Mouse (Mus musculus) myocyte (in vitro differentiated cells): ENCODE data around the gene Ahnak. TPM values are rescaled to one million over a fixed set of nuclear protein-coding genes. Genes with fewer than 3 reads are reported as not detected.
"Not testable (repeated sequence)": the region's sequence is repeated elsewhere in the genome, so short reads cannot be mapped to it uniquely, and the experiment has no call there.

ENCODE experiments used
- H3K27me3 ChIP-seq: one replicate; pipeline ENCODE4 v1.6.1; 2011; ENCODE audit not compliant: control insufficient read depth, insufficient read depth, insufficient read length
- H3K36me3 ChIP-seq: one replicate; pipeline ENCODE4 v1.6.1; 2011; ENCODE audit not compliant: control insufficient read depth, insufficient read depth
- H3K4me2 ChIP-seq: one replicate; pipeline ENCODE4 v1.6.1; 2011; ENCODE audit warnings: low read depth, control low read depth
- H3K4me3 ChIP-seq: one replicate; pipeline ENCODE4 v1.5.1; 2011; ENCODE audit warnings: mild to moderate bottlenecking, control low read depth, moderate library complexity
- H3K79me2 ChIP-seq: one replicate; pipeline ENCODE4 v1.6.1; 2011; ENCODE audit not compliant: control insufficient read depth, insufficient read depth
- H3ac ChIP-seq: one replicate; pipeline ENCODE4 v1.6.1; 2011; ENCODE audit not compliant: control insufficient read depth, insufficient read length
- CEBPB ChIP-seq: IDR thresholded peaks from 2 replicates; pipeline ENCODE4 v1.6.1; 2011; ENCODE audit warnings: mild to moderate bottlenecking, moderate library complexity; ENCODE audit not compliant: poor library complexity, insufficient read depth, severe bottlenecking
- E2F4 ChIP-seq: IDR thresholded peaks from one replicate; pipeline ENCODE4 v1.6.1; 2011; ENCODE audit warnings: mild to moderate bottlenecking, control low read depth, moderate library complexity; ENCODE audit not compliant: insufficient read depth
- MAX ChIP-seq: IDR thresholded peaks from one replicate; pipeline ENCODE4 v1.6.1; 2011; ENCODE audit warnings: low read depth, mild to moderate bottlenecking, control low read depth
- MYOD1 ChIP-seq, 3 experiments: IDR thresholded peaks; one replicate each; pipeline ENCODE4 v1.6.1; 2011; ENCODE audit warnings: control low read depth in 2 of 3, low read depth in 2 of 3, mild to moderate bottlenecking in 2 of 3, moderate library complexity in 1 of 3; ENCODE audit not compliant: insufficient read length in 2 of 3, control insufficient read depth in 1 of 3
- MYOG ChIP-seq, 3 experiments: IDR thresholded peaks; one replicate each; pipeline ENCODE4 v1.6.1; 2011; ENCODE audit warnings: control low read depth in 2 of 3, low read depth in 2 of 3, mild to moderate bottlenecking in 2 of 3; ENCODE audit not compliant: insufficient read length in 2 of 3, control insufficient read depth in 1 of 3, insufficient read depth in 1 of 3
- POLR2A ChIP-seq: IDR thresholded peaks from one replicate; pipeline ENCODE4 v1.6.1; 2011; ENCODE audit warnings: low read depth, mild to moderate bottlenecking, control low read depth, moderate library complexity; ENCODE audit not compliant: insufficient read length
- POLR2AphosphoS2 ChIP-seq: IDR thresholded peaks from one replicate; pipeline ENCODE4 v1.6.1; 2011; ENCODE audit warnings: low read depth, control low read depth; ENCODE audit not compliant: insufficient read length
- REST ChIP-seq: IDR thresholded peaks from one replicate; pipeline ENCODE4 v1.6.1; 2011; ENCODE audit warnings: mild to moderate bottlenecking, control low read depth, moderate library complexity; ENCODE audit not compliant: insufficient read depth, insufficient read length
- SRF ChIP-seq: IDR thresholded peaks from one replicate; pipeline ENCODE4 v1.6.1; 2011; ENCODE audit warnings: low read depth; ENCODE audit not compliant: control insufficient read depth, insufficient read length
- TCF12 ChIP-seq: IDR thresholded peaks from one replicate; pipeline ENCODE4 v1.6.1; 2011; ENCODE audit warnings: mild to moderate bottlenecking, control low read depth; ENCODE audit not compliant: poor library complexity, insufficient read depth, severe bottlenecking
- TCF3 ChIP-seq: IDR thresholded peaks from one replicate; pipeline ENCODE4 v1.6.1; 2011; ENCODE audit warnings: low read depth, control low read depth; ENCODE audit not compliant: insufficient read length
- USF1 ChIP-seq: IDR thresholded peaks from one replicate; pipeline ENCODE4 v1.6.1; 2011; ENCODE audit warnings: low read depth, mild to moderate bottlenecking, control low read depth, moderate library complexity
- polyA plus RNA-seq: library from polyadenylated mRNA; unstranded; fragments of >200 nt; fragmentation: generic; extraction: Trizol; gene quantifications from one replicate; pipeline ENCODE4 v1.2.1, GENCODE M21; 2012; ENCODE audit warnings: missing spikeins

The Ahnak gene
- polyA plus RNA-seq, 1 experiment: 93.3 TPM

DNA sequence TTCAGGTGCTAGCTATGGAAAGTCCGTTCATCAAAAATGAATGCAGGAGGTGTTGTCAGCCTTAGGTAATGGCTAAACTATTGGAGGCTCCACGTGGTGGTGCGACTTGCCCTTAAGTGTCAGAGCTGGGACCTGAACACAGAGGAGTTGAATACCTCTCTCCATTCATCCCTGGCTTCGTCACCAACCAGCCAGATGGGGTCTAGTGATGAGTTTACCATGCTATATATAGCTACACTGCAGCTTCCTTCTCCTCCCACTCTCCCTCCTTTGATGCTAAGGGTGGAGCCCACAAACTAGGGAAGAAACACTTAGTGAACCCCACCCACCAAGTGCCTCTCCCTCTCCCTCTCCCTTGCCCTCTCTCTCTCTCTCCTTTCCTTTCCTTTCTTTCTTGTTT, 55.2 kb downstream of the Ahnak start:
- no peak for TF ChIP-seq POLR2AphosphoS2
- no peak for TF ChIP-seq E2F4
- no peak for TF ChIP-seq MYOG (IDR thresholded peaks at IDR 0.05; ENCODE audit: control insufficient read depth in 1 of 3, insufficient read depth in 1 of 3, insufficient read length in 2 of 3, low read depth in 2 of 3)
- no peak for TF ChIP-seq TCF3
- no peak for TF ChIP-seq CEBPB
- Histone ChIP-seq H3K4me3 (no peak overlapping the region), H3K27me3 (no peaks in the 10 kb centered on the region), H3ac (no peak overlapping the region), H3K79me2 (no peaks in the 10 kb centered on the region), H3K36me3 (no peaks in the 10 kb centered on the region), H3K4me2 (no peak overlapping the region)

DNA sequence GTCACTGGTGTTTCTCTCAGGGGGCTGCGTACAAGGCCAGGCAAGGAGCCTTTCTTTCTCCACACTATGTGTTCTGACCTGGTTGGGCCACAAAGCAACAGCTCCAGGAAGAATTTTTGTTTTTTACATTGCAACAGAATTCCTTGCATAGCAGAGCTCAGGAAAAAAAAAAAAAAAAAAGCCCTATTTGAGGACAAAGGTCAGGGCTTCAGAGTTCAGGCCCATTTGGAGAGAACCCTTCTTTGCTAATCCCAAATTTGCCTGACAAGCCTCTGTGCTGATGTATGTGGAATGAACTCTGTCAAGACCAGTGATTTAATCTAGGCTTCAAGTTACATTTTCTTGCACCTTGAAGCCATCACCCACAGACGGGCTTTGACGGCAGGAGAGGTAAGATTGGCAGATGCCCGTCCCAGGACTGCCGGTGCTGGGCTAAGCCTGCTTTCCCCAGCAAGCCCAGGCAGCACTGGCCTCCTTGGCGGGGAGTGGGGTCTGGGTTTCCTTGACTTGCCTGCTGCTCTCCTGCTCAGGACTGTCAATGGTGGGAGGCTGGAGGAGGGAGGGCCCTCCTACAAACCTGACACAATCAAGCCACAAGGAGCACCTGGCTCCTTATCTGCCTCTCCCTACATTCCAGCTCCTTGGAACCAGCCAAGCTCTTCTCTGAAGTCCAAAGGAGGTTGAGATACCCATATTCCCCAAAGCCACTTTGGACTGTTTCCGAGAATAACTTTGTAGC, 58.3 kb downstream of the Ahnak start:
- Histone ChIP-seq H3K4me3 (no peak overlapping the region), H3K4me2 (no peak overlapping the region), H3K36me3 (no peaks in the 10 kb centered on the region), H3K79me2 (no peaks in the 10 kb centered on the region), H3ac (no peak overlapping the region), H3K27me3 (no peaks in the 10 kb centered on the region)
- TF ChIP-seq E2F4 (no peak), MYOD1 (IDR thresholded peaks at IDR 0.05; ENCODE audit: control insufficient read depth in 1 of 3, insufficient read length in 2 of 3, low read depth in 2 of 3) (no peak), MYOG (IDR thresholded peaks at IDR 0.05; ENCODE audit: control insufficient read depth in 1 of 3, insufficient read depth in 1 of 3, insufficient read length in 2 of 3, low read depth in 2 of 3) (no peak), POLR2AphosphoS2 (no peak), POLR2A (no peak), MAX (no peak), USF1 (no peak), TCF12 (no peak), CEBPB (no peak), SRF (no peak), TCF3 (no peak), REST (no peak)

DNA sequence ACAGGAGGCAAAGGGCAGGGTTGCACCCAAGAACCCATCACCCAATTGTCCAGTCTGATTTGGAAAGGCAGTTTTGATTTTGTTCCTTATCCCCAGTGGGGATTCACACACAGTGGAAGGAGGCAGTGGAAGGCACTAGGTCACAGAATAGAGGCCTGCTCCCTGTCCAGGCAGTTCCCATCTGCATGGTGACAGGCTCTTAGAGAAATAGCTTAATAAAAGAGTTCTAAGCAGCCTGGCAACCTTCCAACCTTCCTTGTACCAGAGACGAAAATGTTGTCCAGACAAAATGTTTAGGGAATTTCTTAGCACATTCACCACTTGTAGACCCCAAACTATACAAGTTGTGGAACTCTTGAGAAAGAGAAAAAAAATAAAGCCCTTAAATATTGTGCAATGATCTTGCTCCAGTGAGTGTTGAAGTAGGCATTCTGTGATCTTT, 58.9 kb downstream of the Ahnak start:
- H3K27me3 ChIP-seq: no peaks in the 10 kb centered on the region
- no peak overlapping the region for H3ac ChIP-seq
- no peak for TF ChIP-seq MAX
- H3K4me3 ChIP-seq: no peak overlapping the region
- no peak overlapping the region for H3K4me2 ChIP-seq
- H3K36me3 ChIP-seq: no peaks in the 10 kb centered on the region
- H3K79me2 ChIP-seq: no peaks in the 10 kb centered on the region

DNA sequence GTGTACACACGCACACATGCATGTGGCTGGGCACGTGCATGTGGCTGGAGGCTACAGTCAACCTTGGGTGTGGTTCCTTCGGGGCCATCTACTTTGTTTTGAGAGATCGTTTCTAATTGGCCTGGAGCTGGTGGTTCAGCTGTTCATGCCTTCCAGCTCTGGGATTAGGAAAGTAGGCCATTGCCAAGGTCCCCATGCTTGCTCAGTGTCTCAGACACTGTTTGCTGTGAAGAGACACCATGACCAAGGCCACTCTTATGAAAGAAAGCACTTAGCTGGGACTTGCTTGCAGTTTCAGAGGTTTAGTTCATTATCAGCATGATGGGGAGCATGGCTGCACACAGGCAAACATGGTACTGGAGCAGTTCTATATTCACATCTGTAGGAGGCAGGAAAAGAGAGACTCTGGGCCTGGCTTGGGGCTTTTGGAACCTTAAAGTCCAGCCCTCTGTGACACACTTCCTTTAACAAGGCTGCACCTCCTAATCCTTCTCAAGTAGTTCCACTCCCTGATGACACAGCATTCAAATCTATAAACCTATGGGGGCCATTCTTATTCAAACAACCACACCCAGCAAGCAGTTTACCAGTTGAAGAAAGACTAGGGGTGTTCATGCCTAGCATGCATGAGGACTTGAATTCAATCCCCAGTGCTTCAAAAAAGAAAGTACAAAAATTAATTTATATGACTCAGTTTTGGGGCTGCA, 60.0 kb downstream of the Ahnak start:
- no peaks in the 10 kb centered on the region for H3K36me3 ChIP-seq
- H3K4me2 ChIP-seq: no peak overlapping the region
- H3K27me3 ChIP-seq: no peaks in the 10 kb centered on the region
- no peak overlapping the region for H3K4me3 ChIP-seq
- TF ChIP-seq POLR2AphosphoS2 (no peak), MYOD1 (IDR thresholded peaks at IDR 0.05; ENCODE audit: control insufficient read depth in 1 of 3, insufficient read length in 2 of 3, low read depth in 2 of 3) (no peak), CEBPB (no peak), TCF12 (no peak), REST (no peak), MYOG (IDR thresholded peaks at IDR 0.05; ENCODE audit: control insufficient read depth in 1 of 3, insufficient read depth in 1 of 3, insufficient read length in 2 of 3, low read depth in 2 of 3) (no peak), TCF3 (no peak), USF1 (no peak)
- H3ac ChIP-seq: no peak overlapping the region
- no peaks in the 10 kb centered on the region for H3K79me2 ChIP-seq

DNA sequence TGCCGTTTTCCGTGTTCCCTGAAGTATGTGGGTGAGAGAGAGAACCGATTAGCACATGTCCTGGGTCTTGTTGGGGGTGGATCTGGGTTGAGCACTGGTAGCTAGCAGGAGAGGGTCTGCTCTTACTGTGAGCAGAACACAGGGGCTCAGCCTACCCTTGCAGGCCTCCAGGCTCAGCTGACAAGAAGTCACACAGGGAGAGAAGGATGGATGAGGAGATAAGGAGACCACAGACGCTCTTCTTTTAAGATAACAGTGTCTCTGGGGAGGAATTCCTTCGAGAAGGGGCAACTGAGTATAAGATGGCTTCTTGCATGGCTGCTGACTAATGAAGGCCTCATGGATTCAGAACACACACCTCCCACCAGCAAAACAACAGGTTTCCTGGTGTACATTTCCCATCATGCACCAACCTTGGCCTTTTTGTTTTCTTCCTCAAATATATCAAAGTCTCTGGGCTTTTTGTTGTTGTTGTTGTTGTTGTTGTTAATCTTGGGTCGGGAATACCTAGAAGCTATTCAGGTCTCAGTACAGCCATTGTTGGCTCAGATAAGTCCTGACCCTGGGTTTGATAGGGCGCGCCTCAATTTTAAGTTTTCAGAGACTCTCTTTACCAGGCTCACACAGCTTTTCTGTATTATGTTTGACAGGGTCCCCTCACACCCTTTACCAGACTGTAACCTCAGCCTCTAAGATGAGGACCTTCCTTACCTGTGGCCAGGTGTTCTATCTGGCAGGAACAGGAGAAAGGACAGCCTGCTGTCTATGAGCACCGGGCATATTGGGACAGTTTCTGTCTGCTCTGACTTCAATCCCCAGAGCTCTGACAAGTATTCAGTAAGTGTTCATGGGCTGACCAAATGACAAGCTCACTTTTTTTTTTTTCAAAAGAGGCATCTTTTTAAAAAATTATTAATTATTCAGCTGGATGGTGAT, 61.5 kb downstream of the Ahnak start:
- TF ChIP-seq POLR2AphosphoS2 (no peak), MAX (no peak), MYOD1 (IDR thresholded peaks at IDR 0.05; ENCODE audit: control insufficient read depth in 1 of 3, insufficient read length in 2 of 3, low read depth in 2 of 3) (no peak), USF1 (no peak)
- no peak overlapping the region for H3ac ChIP-seq
- no peaks in the 10 kb centered on the region for H3K27me3 ChIP-seq
- no peak overlapping the region for H3K4me3 ChIP-seq
- no peak overlapping the region for H3K4me2 ChIP-seq
- no peaks in the 10 kb centered on the region for H3K79me2 ChIP-seq
- H3K36me3 ChIP-seq: no peaks in the 10 kb centered on the region

DNA sequence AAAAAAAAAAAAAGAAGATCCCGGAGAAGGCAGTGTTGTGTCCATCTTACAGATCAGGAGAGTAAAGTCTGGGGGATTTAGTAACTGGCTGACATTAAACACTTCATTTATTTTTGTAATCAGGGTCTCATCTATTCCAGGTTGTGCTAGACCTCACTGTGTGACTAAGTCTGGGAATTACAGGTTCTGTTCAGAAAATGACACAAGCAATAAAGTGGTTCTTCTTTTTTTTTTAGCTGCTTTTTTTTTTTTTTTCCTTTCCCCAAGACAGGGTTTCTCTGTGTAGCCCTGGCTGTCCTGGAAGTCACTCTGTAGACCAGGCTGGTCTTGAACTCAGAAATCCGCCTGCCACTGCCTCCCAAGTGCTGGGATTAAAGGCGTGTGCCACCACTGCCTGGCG, 62.9 kb downstream of the Ahnak start:
- not testable (repeated sequence) for H3ac ChIP-seq, H3K79me2 ChIP-seq, H3K27me3 ChIP-seq, H3K4me3 ChIP-seq, H3K4me2 ChIP-seq, H3K36me3 ChIP-seq
